Mouse (Mus musculus): ENCODE data around the gene Skp2.

Gene Skp2

GRCm38 (mm10) chr15:9111648-9112047 lies 43.6 kb downstream of the Skp2 start:
- DNase-seq, result no peak

DNA sequence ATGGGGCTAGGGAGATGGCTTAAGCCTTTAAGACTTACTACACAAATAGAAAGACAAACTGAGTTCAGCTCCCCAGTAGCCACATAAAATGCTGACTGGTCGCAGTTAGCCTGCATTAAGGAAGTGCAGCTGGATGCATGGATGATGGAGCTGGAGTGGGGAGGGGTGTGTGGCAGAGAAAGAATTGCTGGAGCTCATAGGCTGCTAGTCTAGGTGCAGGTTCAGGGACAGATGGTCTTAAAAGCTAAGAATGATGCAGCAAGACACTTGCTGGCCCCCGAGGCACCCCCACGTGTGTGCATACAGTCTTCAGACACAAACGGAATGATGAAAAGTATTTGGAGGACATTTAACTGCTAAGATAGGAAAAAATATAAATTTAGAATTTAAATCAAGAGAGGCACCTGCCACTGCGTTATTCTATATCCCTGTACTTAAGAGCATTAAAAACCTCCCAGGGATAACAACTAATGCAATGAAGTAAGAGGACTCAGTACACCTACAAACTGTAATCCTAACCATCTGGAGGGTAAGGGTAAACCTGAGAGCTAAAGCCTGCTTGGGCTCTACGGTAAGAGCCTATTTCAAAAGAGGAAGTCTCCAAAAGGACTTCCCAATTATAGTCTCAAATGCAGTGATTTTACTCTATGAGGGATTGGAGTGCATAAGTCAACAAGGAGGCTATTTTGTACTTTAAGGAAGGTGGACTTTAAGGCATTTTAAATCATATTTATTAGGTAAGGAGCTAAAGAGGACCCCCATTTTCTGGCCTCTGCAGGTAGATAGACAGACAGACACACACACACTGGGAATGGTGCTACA lies 44.5 kb downstream of the Skp2 start:
- DNase-seq, result no peak

DNA sequence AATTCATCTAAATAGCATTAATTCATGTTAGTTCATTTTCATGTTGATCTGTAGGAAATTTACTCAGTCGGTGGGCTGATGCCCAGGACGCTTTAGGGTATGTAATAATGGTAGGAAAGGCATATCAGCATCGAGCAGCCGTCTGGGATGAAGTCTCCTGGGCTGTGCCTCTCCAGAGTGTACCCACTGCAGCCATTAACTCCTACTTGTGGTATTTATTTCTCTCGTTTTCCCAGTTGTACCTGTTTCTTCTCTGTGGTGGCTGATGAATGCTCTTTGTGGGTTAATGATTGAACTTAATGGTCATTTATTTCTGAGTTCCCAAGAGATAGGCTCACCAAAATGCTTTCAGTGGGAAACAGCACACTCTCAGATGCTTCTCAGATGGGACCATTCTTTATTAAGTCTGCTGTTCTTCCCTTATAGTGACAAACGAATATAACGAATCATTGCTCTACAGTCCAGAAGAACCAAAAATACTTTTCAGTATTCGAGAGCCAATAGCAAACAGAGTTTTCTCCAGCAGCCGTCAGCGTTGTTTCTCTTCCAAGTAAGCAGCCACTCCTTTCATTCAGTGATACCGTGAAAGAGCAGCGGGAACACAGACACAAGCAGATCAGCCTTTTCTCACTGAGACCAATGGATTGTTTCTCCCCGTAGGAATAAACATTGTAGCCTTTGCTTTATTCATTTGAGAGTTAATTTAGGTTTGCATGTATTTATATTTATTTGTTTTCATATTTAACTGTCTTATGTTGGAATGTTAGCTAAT lies 48.7 kb downstream of the Skp2 start:
- DNase-seq, result no peak

DNA sequence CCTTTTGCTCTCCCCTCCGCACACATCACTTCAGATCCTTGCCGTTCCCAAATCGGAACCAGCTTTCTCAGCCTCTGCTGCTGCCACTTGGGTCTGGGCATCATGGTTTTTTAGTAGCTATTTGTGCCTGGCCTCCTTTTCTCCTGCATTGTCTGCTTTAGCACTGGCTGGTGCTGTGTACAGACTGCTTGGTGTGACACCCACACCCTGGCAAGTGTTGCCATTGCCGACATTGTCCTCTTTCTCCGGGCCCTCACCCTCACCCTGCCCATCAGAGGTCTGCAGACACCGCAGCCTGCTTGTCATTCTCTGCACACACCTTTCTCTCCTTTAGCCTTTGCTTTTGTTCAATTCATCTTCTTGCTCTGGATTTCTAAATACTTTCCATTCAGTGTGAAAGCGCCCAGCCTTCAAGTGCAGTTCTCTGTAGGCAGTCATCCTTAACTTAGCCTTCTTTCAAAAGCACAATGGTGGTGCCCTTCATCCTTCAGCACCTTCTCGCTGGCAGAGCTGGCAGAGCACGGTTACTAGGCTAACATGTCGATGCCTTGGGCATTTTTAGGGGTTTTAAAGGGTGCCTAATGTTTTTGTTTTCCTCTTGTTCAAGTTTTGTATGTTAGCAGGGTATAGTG lies 54.7 kb downstream of the Skp2 start:
- no peak for DNase-seq

DNA sequence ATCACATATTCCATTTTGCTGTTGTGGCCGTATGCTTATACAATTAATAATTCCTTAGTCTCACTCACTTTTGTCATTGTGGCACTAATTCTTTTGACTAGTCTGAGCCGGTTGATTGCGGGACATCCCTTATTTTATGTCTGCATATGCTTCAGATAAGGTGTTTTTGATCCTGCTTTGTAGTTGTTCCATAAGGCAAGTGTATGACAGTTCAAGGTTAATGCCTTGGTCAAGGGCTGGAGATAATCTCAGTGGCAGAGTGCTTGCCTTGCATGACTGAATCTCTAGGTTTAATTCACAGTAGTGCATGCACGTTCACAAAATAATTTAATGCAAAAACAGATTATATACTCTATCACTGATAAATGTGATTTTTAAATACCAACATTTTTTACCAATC lies 58.4 kb downstream of the Skp2 start:
- DNase-seq, result no peak

- no peak for DNase-seq
Observed at GRCm38 (mm10) chr15:9094366-9094750, 60.9 kb downstream of the Skp2 start.

DNA sequence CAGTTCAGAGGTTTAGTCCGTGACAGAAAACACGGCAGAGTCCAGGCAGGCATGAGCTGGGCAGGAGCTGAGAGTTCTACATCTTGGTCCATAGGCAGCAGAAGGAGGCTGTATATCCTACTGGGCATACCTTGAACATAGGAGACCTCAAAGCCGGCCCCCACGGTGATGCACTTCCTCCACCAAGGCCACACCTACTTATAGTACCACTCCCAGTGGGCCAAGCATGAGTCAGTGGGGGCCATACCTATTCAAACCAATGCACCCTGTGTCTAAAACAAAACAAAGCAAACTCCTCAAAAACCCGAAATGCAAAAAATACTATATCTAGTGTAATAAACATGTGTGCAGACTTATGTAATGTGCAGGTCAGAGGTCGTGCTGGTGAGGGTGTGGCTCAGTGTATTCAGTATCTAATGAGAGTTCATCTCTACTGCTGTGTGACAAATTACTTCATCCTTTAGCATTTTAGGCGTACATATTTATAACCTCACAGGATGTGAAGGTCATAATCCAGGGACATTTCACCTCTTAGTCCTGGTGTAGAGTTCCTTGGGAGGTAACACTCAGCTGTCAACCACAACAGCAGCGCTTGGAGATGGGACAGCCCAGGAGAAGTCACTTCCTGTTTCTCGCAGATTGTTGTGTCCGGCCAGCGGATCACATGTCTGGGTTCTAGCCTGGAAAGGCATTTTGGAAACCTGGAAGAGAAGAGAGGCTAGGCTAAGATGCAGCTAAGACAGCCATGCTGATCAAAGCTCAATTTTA lies 61.4 kb downstream of the Skp2 start:
- no peak for DNase-seq

- DNase-seq, result no peak
Observed at GRCm38 (mm10) chr15:9090662-9091061, 64.6 kb downstream of the Skp2 start.

GRCm38 (mm10) chr15:9089136-9089720 lies 66.0 kb downstream of the Skp2 start:
- no peak for DNase-seq

DNA sequence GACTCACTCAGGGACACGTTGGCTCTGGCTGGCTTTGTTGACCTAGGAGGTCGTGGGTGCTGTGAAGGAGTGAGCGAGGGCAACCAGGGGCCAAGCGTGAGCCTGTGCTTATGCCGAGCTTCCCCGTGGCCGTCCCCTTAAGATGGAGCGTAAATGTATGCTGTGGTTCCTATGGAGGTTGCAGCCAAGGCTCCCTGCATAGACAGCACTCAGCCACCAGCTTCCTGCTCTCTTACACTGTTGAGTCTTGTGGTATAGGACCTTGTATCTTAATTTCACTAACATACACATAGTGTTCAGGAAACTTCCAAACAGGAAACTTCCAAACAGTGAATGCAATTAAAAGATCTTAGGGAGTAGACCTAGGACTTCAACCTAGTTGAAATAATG lies 66.5 kb downstream of the Skp2 start:
- no peak for DNase-seq

- DNase-seq, result no peak
Observed at GRCm38 (mm10) chr15:9087895-9088682, 67.1 kb downstream of the Skp2 start.

- no peak for DNase-seq
Observed at GRCm38 (mm10) chr15:9087421-9087820, 67.8 kb downstream of the Skp2 start.

GRCm38 (mm10) chr15:9086813-9087212 lies 68.4 kb downstream of the Skp2 start:
- no peak for DNase-seq

GRCm38 (mm10) chr15:9082753-9083152 lies 72.5 kb downstream of the Skp2 start:
- no peak for DNase-seq

DNA sequence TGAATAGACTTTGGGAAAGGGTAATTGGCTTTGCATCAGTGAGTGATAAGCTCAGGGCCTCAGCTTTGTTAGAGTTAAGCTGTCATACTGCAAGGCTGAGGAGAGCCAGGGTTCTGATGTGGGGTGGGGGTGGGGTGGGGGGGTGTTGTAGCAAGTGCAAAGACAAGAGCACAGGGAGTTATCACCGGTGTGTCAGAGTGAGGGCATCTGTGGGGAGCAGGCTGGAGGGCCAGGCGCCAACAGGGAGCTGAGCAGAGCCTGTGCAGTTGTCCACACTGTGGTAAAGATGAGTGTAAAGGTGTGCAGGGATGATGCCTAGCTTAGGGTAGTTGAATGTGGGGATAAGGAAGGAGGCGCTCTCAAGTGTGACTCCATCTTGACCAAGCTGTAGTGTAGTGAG lies 73.9 kb downstream of the Skp2 start:
- DNase-seq, result no peak

GRCm38 (mm10) chr15:9080206-9080605 lies 75.0 kb downstream of the Skp2 start:
- no peak for DNase-seq

DNA sequence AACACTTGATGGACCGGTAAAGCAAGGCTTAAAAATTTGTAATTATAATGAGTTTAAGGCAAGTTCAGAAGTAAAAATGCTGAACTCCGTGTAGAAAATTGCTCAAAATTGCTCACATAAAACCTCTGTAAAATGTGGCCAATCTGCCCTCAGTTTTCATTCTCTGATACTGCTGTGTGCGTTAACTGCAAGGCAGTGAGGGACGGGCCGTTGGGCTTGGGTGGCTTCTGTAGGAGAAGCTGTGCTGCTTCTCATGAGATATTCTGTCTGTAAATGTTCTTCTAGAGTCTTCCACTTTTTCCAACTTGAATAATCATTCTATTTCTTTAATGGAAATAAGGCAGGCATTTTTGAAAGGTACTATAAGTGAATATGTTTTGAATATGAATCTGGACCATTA lies 75.6 kb downstream of the Skp2 start:
- no peak for DNase-seq

DNA sequence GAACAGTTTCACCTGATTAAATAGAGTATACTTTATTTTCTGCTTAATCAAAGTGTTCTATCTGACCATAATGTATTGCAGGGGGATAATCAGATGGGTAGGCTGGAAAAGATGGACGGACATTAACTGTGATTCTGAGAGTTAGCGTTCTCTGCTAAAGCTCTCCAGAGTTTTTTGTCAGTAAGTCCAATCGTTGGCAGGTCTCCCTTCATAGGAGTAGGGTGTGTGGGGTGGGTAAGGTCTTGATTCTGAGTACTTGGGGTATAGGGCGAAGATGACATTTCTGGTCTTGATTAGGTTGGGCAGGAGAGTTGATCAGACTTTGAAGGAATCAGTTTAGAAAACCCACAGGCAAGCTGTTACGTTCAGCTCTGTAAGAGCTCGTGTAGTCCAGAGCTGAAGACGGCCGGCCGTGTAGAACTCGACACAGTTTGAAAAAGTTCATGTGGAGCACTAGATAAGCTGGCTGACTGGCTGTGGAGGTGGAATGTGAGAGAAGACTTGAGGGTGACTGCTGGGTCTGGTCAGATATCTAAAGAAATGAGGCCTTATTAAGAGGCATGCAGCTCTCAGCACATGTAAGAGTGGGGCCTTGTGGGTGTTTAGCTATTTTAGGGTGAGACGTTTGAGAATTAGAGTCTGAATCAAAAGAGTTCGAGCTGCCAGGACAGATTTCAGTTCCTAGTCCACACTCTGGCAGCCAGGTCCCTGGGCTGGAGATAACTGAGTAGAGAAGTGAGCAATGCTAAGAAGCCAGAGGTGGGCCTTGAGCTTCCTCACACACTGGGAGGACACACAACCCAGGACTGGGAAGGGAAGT lies 76.5 kb downstream of the Skp2 start:
- DNase-seq, result no peak

GRCm38 (mm10) chr15:9075608-9076200 lies 79.5 kb downstream of the Skp2 start:
- no peak for DNase-seq

GRCm38 (mm10) chr15:9074671-9075070 lies 80.6 kb downstream of the Skp2 start:
- no peak for DNase-seq

DNA sequence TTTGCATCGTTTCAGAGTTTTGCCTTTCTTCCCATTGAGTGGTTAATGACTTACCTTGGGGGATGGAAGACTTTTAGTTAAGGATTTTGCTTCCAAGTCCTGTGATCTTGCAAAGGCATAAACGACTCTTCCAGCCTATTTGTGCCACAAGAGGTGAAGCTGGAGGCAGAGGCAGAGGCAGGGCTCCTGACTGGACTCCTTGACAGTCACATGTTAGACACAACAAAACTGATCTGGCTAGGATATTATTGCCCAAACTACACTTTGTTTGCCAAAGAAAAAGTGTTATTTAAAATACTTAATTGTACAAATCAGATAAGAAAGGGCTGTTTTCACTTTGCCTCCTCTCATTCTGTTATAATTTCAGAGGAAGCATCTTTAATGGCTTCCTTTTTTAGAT lies 81.1 kb downstream of the Skp2 start:
- no peak for DNase-seq

All from thymus, postnatal 14 days (tissue).